Mouse (Mus musculus) G1E (cell line): ENCODE results near the gene Plpp3.

Source experiments
- CTCF ChIP-seq: IDR thresholded peaks from 2 replicates; pipeline ENCODE4 v1.5.1; 2012; ENCODE audit warnings: low read depth, low read length, inconsistent platforms, mixed read lengths
- GATA1 ChIP-seq: IDR thresholded peaks from 2 replicates; pipeline ENCODE4 v1.6.1; 2012; ENCODE audit warnings: borderline replicate concordance, low read length, inconsistent platforms, mixed read lengths
- GATA2 ChIP-seq: IDR thresholded peaks from 2 replicates; pipeline ENCODE4 v1.6.1; 2012; ENCODE audit warnings: low read depth, low read length, inconsistent platforms, borderline replicate concordance

- TF ChIP-seq CTCF: no peak
- no peak for TF ChIP-seq GATA2
- no peak for TF ChIP-seq GATA1
Measured at GRCm38 (mm10) chr4:105192665-105193064, 35.5 kb downstream of the Plpp3 start.
